Mouse (Mus musculus) MEL (cell line): Measurements from ENCODE around the gene Spef2. TPM values are rescaled to one million over a fixed set of nuclear protein-coding genes. Genes with fewer than 3 reads are reported as not detected.

ENCODE experiments used
- DNase-seq: peaks from one replicate; pipeline ENCODE4 v3.0.0; 2011; ENCODE audit warnings: low read depth, low spot score
- H3K27ac ChIP-seq: 2 replicates; pipeline ENCODE4 v1.5.1; 2012; ENCODE audit warnings: low read depth, mild to moderate bottlenecking, control low read depth, low read length, moderate library complexity; ENCODE audit not compliant: control insufficient read depth
- H3K27me3 ChIP-seq, 2 experiments: fragments of 150-350 bp in 1 of 2; sonication (generic) in 1 of 2; 2 replicates each; pipeline ENCODE4 v1.6.1; 2012; ENCODE audit warnings: low read length in 2 of 2, mild to moderate bottlenecking in 2 of 2, improper control_type of control experiment in 1 of 2, moderate library complexity in 1 of 2; ENCODE audit not compliant: insufficient read depth in 2 of 2, control insufficient read depth in 1 of 2
- H3K36me3 ChIP-seq, 2 experiments: 2 replicates each; pipeline ENCODE4 v1.6.1; 2012 to 2014; ENCODE audit warnings: low read length in 2 of 2, improper control_type of control experiment in 1 of 2, inconsistent platforms in 1 of 2, mild to moderate bottlenecking in 1 of 2; ENCODE audit not compliant: insufficient read depth in 2 of 2, control insufficient read depth in 1 of 2
- H3K4me1 ChIP-seq, 2 experiments: fragments of 150-350 bp in 1 of 2; sonication (generic) in 1 of 2; 2 replicates each; pipeline ENCODE4 v1.6.1; 2012; ENCODE audit warnings: low read length in 2 of 2, improper control_type of control experiment in 1 of 2, mild to moderate bottlenecking in 1 of 2; ENCODE audit not compliant: insufficient read depth in 2 of 2, control insufficient read depth in 1 of 2
- H3K4me3 ChIP-seq, 2 experiments: fragments of 150-350 bp in 1 of 2; sonication (generic) in 1 of 2; 2 replicates each; pipeline ENCODE4 v1.5.1; 2012; ENCODE audit warnings: low read depth in 2 of 2, low read length in 2 of 2, mild to moderate bottlenecking in 2 of 2, moderate library complexity in 2 of 2, control low read depth in 1 of 2, improper control_type of control experiment in 1 of 2; ENCODE audit not compliant: control insufficient read depth in 1 of 2, insufficient read depth in 1 of 2
- H3K79me2 ChIP-seq: 2 replicates; pipeline ENCODE4 v1.6.1; 2012; ENCODE audit warnings: mild to moderate bottlenecking, low read length, moderate library complexity; ENCODE audit not compliant: control insufficient read depth, poor library complexity, insufficient read depth
- H3K9ac ChIP-seq: 2 replicates; pipeline ENCODE4 v1.6.1; 2012; ENCODE audit warnings: low read depth, mild to moderate bottlenecking, control low read depth, low read length, moderate library complexity; ENCODE audit not compliant: control insufficient read depth, poor library complexity, severe bottlenecking
- H3K9me3 ChIP-seq: fragments of 150-350 bp; sonication (generic); replicated peaks from 2 replicates; pipeline ENCODE4 v1.6.1; 2012; ENCODE audit warnings: mild to moderate bottlenecking, low read length, improper control_type of control experiment, moderate library complexity; ENCODE audit not compliant: insufficient read depth
- BHLHE40 ChIP-seq: IDR thresholded peaks from 2 replicates; pipeline ENCODE4 v1.6.1; 2012; ENCODE audit warnings: low read depth, mild to moderate bottlenecking, inconsistent platforms, low read length, improper control_type of control experiment, borderline replicate concordance
- CTCF ChIP-seq, 3 experiments: IDR thresholded peaks in 2 of 3; conservative IDR thresholded peaks in 1 of 3; 2 replicates each; pipeline ENCODE4 v1.5.1; 2011 to 2012; ENCODE audit warnings: low read length in 3 of 3, low read depth in 2 of 3, mild to moderate bottlenecking in 2 of 3, improper control_type of control experiment in 1 of 3, inconsistent platforms in 1 of 3, mixed read lengths in 1 of 3, moderate library complexity in 1 of 3; ENCODE audit not compliant: control insufficient read depth in 1 of 3, insufficient read depth in 1 of 3, poor library complexity in 1 of 3, severe bottlenecking in 1 of 3
- E2F4 ChIP-seq: IDR thresholded peaks from 2 replicates; pipeline ENCODE4 v1.6.1; 2011; ENCODE audit warnings: low read depth, low read length, improper control_type of control experiment, borderline replicate concordance
- ETS1 ChIP-seq: IDR thresholded peaks from 2 replicates; pipeline ENCODE4 v1.6.1; 2012; ENCODE audit warnings: low read depth, mild to moderate bottlenecking, inconsistent platforms, low read length, improper control_type of control experiment, moderate library complexity
- GATA1 ChIP-seq: IDR thresholded peaks from 2 replicates; pipeline ENCODE4 v1.6.1; 2011; ENCODE audit warnings: low read depth, low read length, improper control_type of control experiment
- JUND ChIP-seq: IDR thresholded peaks from 2 replicates; pipeline ENCODE4 v1.6.1; 2011; ENCODE audit warnings: low read depth, mild to moderate bottlenecking, improper control_type of control experiment, low read length
- KAT2A ChIP-seq: conservative IDR thresholded peaks from 2 replicates; pipeline ENCODE4 v1.6.1; 2012; ENCODE audit warnings: low read depth, low read length, improper control_type of control experiment, inconsistent platforms
- MAX ChIP-seq: IDR thresholded peaks from 2 replicates; pipeline ENCODE4 v1.6.1; 2011; ENCODE audit warnings: low read length, improper control_type of control experiment
- MAZ ChIP-seq: IDR thresholded peaks from 2 replicates; pipeline ENCODE4 v1.6.1; 2012; ENCODE audit warnings: low read depth, mild to moderate bottlenecking, inconsistent platforms, low read length, improper control_type of control experiment
- MEF2A ChIP-seq: IDR thresholded peaks from 2 replicates; pipeline ENCODE4 v1.6.1; 2014; ENCODE audit warnings: low read depth, mild to moderate bottlenecking, inconsistent platforms, low read length, improper control_type of control experiment; ENCODE audit not compliant: poor library complexity, insufficient replicate concordance, severe bottlenecking; ENCODE audit errors: extremely low read depth
- NELFE ChIP-seq: IDR thresholded peaks from 2 replicates; pipeline ENCODE4 v1.6.1; 2011; ENCODE audit warnings: low read depth, low read length, improper control_type of control experiment
- POLR2AphosphoS2 ChIP-seq: IDR thresholded peaks from 2 replicates; pipeline ENCODE4 v1.6.1; 2011; ENCODE audit warnings: low read length, improper control_type of control experiment
- POLR2AphosphoS5 ChIP-seq: IDR thresholded peaks from 2 replicates; pipeline ENCODE4 v1.6.1; 2012; ENCODE audit warnings: low read depth, borderline replicate concordance, mild to moderate bottlenecking, inconsistent platforms, low read length, moderate library complexity, mixed read lengths
- RCOR1 ChIP-seq: IDR thresholded peaks from 2 replicates; pipeline ENCODE4 v1.6.1; 2012; ENCODE audit warnings: low read depth, mild to moderate bottlenecking, inconsistent platforms, low read length, improper control_type of control experiment
- TBP ChIP-seq: IDR thresholded peaks from 2 replicates; pipeline ENCODE4 v1.8.0; 2011; ENCODE audit warnings: low read depth, low read length, improper control_type of control experiment
- TCF12 ChIP-seq: IDR thresholded peaks from 2 replicates; pipeline ENCODE4 v1.6.1; 2014; ENCODE audit warnings: low read depth, mild to moderate bottlenecking, inconsistent platforms, low read length, improper control_type of control experiment, moderate library complexity
- UBTF ChIP-seq: IDR thresholded peaks from 2 replicates; pipeline ENCODE4 v1.6.1; 2012; ENCODE audit warnings: low read depth, mild to moderate bottlenecking, inconsistent platforms, low read length, improper control_type of control experiment, moderate library complexity, borderline replicate concordance; ENCODE audit not compliant: insufficient read depth
- USF1 ChIP-seq: IDR thresholded peaks from 2 replicates; pipeline ENCODE4 v1.6.1; 2014; ENCODE audit warnings: low read depth, mild to moderate bottlenecking, inconsistent platforms, low read length, improper control_type of control experiment, moderate library complexity
- USF2 ChIP-seq, 2 experiments: IDR thresholded peaks; 2 replicates each; pipeline ENCODE4 v1.6.1; 2011 to 2012; ENCODE audit warnings: improper control_type of control experiment in 2 of 2, low read length in 2 of 2, borderline replicate concordance in 1 of 2, inconsistent platforms in 1 of 2, low read depth in 1 of 2, mild to moderate bottlenecking in 1 of 2; ENCODE audit not compliant: insufficient read depth in 1 of 2
- ZC3H11A ChIP-seq: IDR thresholded peaks from 2 replicates; pipeline ENCODE4 v1.6.1; 2012; ENCODE audit warnings: low read depth, mild to moderate bottlenecking, inconsistent platforms, low read length, improper control_type of control experiment
- ZKSCAN1 ChIP-seq: IDR thresholded peaks from 2 replicates; pipeline ENCODE4 v1.6.1; 2012; ENCODE audit warnings: low read depth, mild to moderate bottlenecking, inconsistent platforms, low read length, improper control_type of control experiment, moderate library complexity
- polyA plus RNA-seq, 2 experiments: library from polyadenylated mRNA; stranded (reverse) in 1 of 2; unstranded in 1 of 2; fragments of >175 nt in 1 of 2; fragments of >200 nt in 1 of 2; gene quantifications; 2 replicates each; pipeline versions ENCODE4 v1.2.1 to v1.2.4; 2012; ENCODE audit warnings: low replicate concordance in 2 of 2, low read depth in 1 of 2; ENCODE audit not compliant: insufficient read length in 2 of 2, insufficient read depth in 1 of 2, missing spikeins in 1 of 2
- total RNA-seq: library from RNA; depleted of rRNA; stranded (reverse); fragments of 300-350 nt; gene quantifications from 2 replicates; pipeline ENCODE4 v1.2.3, GENCODE M21; 2012

Gene Spef2
- total and polyA plus RNA-seq, 3 experiments: 0.08 TPM; not detected in 2

DNA sequence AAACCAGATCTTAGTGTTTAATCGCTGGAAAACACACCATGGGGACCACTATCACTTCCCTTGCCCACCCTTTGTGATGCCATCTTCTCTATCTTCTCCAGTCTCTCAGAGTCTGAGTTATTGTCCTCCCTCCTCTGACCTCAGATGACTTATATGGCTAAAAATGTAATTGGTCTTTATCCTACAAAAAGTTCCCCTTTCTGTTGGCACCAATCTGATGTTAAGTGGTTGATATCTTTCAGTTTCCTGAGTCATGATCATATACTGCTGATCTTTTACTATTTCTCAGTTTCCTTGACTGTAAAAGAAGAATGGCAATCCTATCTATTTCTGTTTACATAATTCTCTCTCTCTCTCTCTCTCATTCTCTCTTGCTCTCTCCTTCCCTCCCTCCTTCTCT, 119.0 kb downstream of the Spef2 start (continued):
- peak; percentile 83 for TF ChIP-seq RCOR1
- TF ChIP-seq, all 39 proteins: peak for 9

DNA sequence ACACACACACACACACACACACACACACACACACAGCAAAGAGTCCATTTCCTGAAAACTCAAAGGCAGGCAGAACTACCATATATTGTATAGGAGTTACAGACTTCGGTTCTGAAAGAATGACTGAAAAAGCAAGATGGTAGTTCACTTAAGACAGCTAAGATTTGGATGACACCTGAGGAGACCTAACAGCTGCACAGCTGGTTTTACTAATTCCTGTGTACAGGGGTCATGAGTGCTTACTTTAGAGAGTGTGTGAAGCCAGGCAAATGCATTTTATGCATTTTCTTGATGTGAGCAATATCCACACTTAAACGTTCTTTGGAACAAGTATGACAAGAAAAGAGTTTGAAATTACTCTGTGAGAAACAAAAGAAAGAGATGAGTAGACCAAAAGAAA, 124.0 kb downstream of the Spef2 start:
- Histone ChIP-seq H3K27ac (no peak overlapping the region), H3K9me3 (no peaks in the 10 kb centered on the region), H3K4me3 (no peak overlapping the region), H3K27me3 (no peaks in the 10 kb centered on the region), H3K79me2 (no peaks in the 10 kb centered on the region), H3K36me3 (peaks cover 0 to 14% of the 10 kb centered on the region in 2 experiments; a peak in 2 of 4 replicates), H3K9ac (no peak overlapping the region), H3K4me1 (peaks cover 0 to 8% of the 10 kb centered on the region in 2 experiments; a peak in 3 of 4 replicates)
- no peak for TF ChIP-seq MAX
- no peak for TF ChIP-seq USF2 (IDR thresholded peaks at IDR 0.05; ENCODE audit: borderline replicate concordance in 1 of 2, insufficient read depth in 1 of 2, low read depth in 1 of 2, low read length in 2 of 2)
- no peak for TF ChIP-seq NELFE
- TF ChIP-seq ETS1: no peak
- TF ChIP-seq E2F4: no peak
- no peak for TF ChIP-seq MAZ
- no peak for TF ChIP-seq GATA1
- TF ChIP-seq USF1: no peak
- TF ChIP-seq POLR2AphosphoS5: no peak
- no peak for TF ChIP-seq POLR2AphosphoS2
- no peak for TF ChIP-seq TBP
- TF ChIP-seq KAT2A: no peak
- TF ChIP-seq ZKSCAN1: no peak
- no peak for TF ChIP-seq TCF12
- TF ChIP-seq ZC3H11A: no peak
- TF ChIP-seq JUND: no peak
- no peak for TF ChIP-seq MEF2A
- TF ChIP-seq CTCF (IDR thresholded peaks at IDR 0.05 in 2 of 3, conservative IDR thresholded peaks at IDR 0.05 in 1 of 3; ENCODE audit: control insufficient read depth in 1 of 3, insufficient read depth in 1 of 3, low read depth in 2 of 3, low read length in 3 of 3, poor library complexity in 1 of 3, severe bottlenecking in 1 of 3): no peak
- no peak for TF ChIP-seq UBTF
- TF ChIP-seq BHLHE40: no peak
- no peak for DNase-seq
